Mouse (Mus musculus): ENCODE measurements around the gene Isy1. TPM values are rescaled to one million over a fixed set of nuclear protein-coding genes. Genes with fewer than 3 reads are reported as not detected.

Gene Isy1
- total and polyA plus RNA-seq, 2 experiments from 2014 or later, result 22.5 to 25.9 TPM

Other genes with a start within 250 kb of the Isy1 start
- 2.7 and 3.4 TPM in 2 replicates for gene Prokr1, start 248.1 kb downstream of the Isy1 start, total RNA-seq (2014; rRNA removed)
- 1.3 and 1.5 TPM in 2 replicates for gene Prokr1, start 248.1 kb downstream of the Isy1 start, polyA plus RNA-seq (2015; fragmentation: Nextera tagmentation; extraction: Ambion mirVana)
- gene Aplf, start 166.6 kb downstream of the Isy1 start, total RNA-seq (2014; rRNA removed), result 4.2 and 5.5 TPM in 2 replicates
- 4.4 and 5.0 TPM in 2 replicates for gene Aplf, start 166.6 kb downstream of the Isy1 start, polyA plus RNA-seq (2015; fragmentation: Nextera tagmentation; extraction: Ambion mirVana)
- gene Efcc1, start 107.9 kb downstream of the Isy1 start, total RNA-seq (2014; rRNA removed), result 6.6 and 15.8 TPM in 2 replicates
- gene Efcc1, start 107.9 kb downstream of the Isy1 start, polyA plus RNA-seq (2015; fragmentation: Nextera tagmentation; extraction: Ambion mirVana), result 8.7 and 11.2 TPM in 2 replicates
- gene Gp9, start 60.7 kb downstream of the Isy1 start, total RNA-seq (2014; rRNA removed), result 1.7 TPM in 1 of 2 replicates, not detected in the other
- not detected in 2 replicates for gene Gp9, start 60.7 kb downstream of the Isy1 start, polyA plus RNA-seq (2015; fragmentation: Nextera tagmentation; extraction: Ambion mirVana)
- gene Rab43, start 26.6 kb downstream of the Isy1 start, total RNA-seq (2014; rRNA removed), result 23.2 and 31.6 TPM in 2 replicates
- 7.7 and 9.9 TPM in 2 replicates for gene Rab43, start 26.6 kb downstream of the Isy1 start, polyA plus RNA-seq (2015; fragmentation: Nextera tagmentation; extraction: Ambion mirVana)
- 5.4 TPM in 1 of 2 replicates, not detected in the other for gene Gm45140, start 3.0 kb downstream of the Isy1 start, total RNA-seq (2014; rRNA removed)
- 1.2 and 1.8 TPM in 2 replicates for gene Gm45140, start 3.0 kb downstream of the Isy1 start, polyA plus RNA-seq (2015; fragmentation: Nextera tagmentation; extraction: Ambion mirVana)
- gene Cnbp, start 12.3 kb upstream of the Isy1 start, total RNA-seq (2014; rRNA removed), result 178 and 197 TPM in 2 replicates
- gene Cnbp, start 12.3 kb upstream of the Isy1 start, polyA plus RNA-seq (2015; fragmentation: Nextera tagmentation; extraction: Ambion mirVana), result 550 and 577 TPM in 2 replicates
- gene Copg1, start 49.0 kb upstream of the Isy1 start, total RNA-seq (2014; rRNA removed), result 202 and 226 TPM in 2 replicates
- 191 and 216 TPM in 2 replicates for gene Copg1, start 49.0 kb upstream of the Isy1 start, polyA plus RNA-seq (2015; fragmentation: Nextera tagmentation; extraction: Ambion mirVana)
- 30.7 and 33.0 TPM in 2 replicates for gene Hmces, start 75.1 kb upstream of the Isy1 start, total RNA-seq (2014; rRNA removed)
- 34.6 and 35.5 TPM in 2 replicates for gene Hmces, start 75.1 kb upstream of the Isy1 start, polyA plus RNA-seq (2015; fragmentation: Nextera tagmentation; extraction: Ambion mirVana)
- gene H1fx, start 142.8 kb upstream of the Isy1 start, total RNA-seq (2014; rRNA removed), result 22.7 and 31.8 TPM in 2 replicates
- gene H1fx, start 142.8 kb upstream of the Isy1 start, polyA plus RNA-seq (2015; fragmentation: Nextera tagmentation; extraction: Ambion mirVana), result 42.8 and 52.8 TPM in 2 replicates
- gene Rab7, start 206.5 kb upstream of the Isy1 start, total RNA-seq (2014; rRNA removed), result 87.5 and 103 TPM in 2 replicates
- 356 and 379 TPM in 2 replicates for gene Rab7, start 206.5 kb upstream of the Isy1 start, polyA plus RNA-seq (2015; fragmentation: Nextera tagmentation; extraction: Ambion mirVana)
- 196 and 198 TPM in 2 replicates for gene Rpn1, start 245.7 kb upstream of the Isy1 start, total RNA-seq (2014; rRNA removed)
- 252 and 261 TPM in 2 replicates for gene Rpn1, start 245.7 kb upstream of the Isy1 start, polyA plus RNA-seq (2015; fragmentation: Nextera tagmentation; extraction: Ambion mirVana)

Measured in midbrain, postnatal 0 days (tissue).